Mouse (Mus musculus): ENCODE measurements at regions not wholly inside any gene's neighbourhood (a gene's known extent, or its start where the extent isn't known, plus 50 kb on each side); places are given as distances from the start of the nearest gene placed in this dataset.

DNA sequence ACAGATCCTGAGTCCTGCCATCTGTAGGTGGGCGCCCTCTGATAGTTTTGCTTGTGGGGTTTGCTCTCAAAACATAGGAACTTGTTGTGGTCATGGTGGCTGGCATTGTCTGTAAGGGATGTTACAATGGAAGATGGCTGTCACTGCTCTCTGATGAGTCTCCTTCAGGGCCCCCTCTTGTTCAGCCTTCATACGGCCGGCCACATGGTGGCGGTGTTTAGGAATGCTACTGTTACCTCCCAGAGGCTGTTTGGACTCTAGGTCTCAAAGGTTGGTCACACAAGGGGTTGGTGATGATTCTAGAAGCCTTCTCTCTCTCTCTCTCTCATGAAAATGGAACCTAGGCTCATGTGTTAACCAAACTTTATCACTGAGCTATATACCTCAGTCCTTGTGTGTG, 137.0 kb downstream of the Nufip1 start:
- DNase-seq, result no peak
- 75% methylated on average over 4 of the region's 4 CpGs for WGBS (ENCODE audit: insufficient replicate concordance)
- ATAC-seq (ENCODE audit: low read depth), result no peak

DNA sequence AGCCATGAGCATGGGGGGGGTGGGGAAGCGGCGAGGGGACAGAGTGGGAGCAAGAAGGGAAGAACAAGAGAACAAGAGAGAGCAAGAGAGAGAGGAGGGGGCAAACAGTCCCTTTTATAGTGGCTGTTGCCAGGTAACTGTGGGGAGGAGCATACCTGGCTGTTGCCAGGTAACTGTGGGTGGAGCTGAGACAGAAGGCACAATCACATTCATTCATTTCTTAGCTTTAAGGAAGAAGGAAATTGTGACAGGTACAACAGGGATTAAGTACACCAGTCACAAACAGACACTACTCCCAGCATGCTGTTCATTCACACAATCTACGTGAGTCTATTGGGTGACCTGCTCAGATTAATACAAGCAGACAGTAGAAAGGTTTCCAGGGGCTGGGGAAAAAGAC, 143.2 kb downstream of the Nufip1 start:
- no peaks in the 10 kb centered on the region for H3K36me3 ChIP-seq
- H3K27me3 ChIP-seq, result peaks cover 15% of the 10 kb centered on the region; the same call in 1 of the 2 replicates
- WGBS (ENCODE audit: insufficient replicate concordance), result 68% methylated on average over 3 of the region's 3 CpGs
- no peak overlapping the region for H3K4me3 ChIP-seq (replicated peaks)
- H3K4me2 ChIP-seq, result no peak overlapping the region
- no peaks in the 10 kb centered on the region for H3K9me3 ChIP-seq (replicated peaks)
- H3K27ac ChIP-seq, result no peak overlapping the region
- no peak overlapping the region for H3K9ac ChIP-seq
- DNase-seq (no peak), ATAC-seq (ENCODE audit: low read depth) (no peak)
- H3K4me1 ChIP-seq (replicated peaks), result no peaks in the 10 kb centered on the region

More for the DNA sequence above, 137.0 kb downstream of the Nufip1 start:
- Histone ChIP-seq H3K9ac (no peak overlapping the region), H3K27ac (no peak overlapping the region), H3K27me3 (no peaks in the 10 kb centered on the region), H3K4me2 (no peak overlapping the region), H3K9me3 (replicated peaks) (no peaks in the 10 kb centered on the region), H3K4me3 (replicated peaks) (no peak overlapping the region), H3K36me3 (no peaks in the 10 kb centered on the region), H3K4me1 (replicated peaks) (peaks cover 38% of the 10 kb centered on the region)

DNA sequence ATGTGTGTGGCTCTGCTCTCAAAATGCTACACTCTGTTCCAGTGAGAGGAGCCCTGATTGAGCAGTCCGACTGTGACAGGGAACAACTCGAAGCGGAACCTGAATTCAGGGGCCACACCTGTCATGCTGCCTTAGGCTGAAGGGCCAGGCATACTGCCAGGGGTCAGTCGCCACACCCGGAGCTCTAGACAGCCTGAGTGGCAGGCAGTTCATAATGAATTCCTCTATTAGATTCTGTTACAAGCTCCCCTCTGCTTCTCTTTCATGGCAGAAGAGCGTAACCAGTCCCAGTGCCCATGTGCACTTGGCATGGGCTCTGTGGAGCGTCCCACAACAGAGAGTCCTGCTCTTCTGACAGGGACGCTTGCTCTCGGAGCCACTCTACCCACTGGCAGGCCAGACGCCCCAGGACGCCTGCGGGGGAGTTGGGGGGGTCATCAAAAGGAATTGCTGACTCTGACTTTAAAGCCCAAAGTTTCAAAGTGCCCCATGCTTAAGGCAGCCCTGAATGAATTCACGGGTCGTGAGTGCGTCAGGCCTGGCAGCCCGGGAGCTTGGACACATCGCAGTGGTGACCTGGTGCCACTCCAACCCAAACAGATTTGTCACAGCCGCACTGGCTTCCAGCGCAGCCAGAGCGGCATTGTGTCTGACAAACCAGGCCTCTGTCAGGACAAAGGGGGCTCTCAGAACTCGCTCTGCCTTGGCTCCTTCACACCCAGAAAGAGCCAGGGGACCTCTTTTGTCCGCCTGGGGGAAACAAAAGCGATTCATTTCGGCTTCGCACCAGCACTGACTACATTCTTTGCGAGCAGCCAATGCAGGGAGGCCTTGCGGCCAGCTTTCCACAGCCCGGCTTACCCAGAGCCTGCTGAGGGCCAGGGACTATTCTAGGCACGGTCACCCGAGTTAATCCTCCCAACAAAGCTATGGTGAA, 144.1 kb downstream of the Nufip1 start:
- H3K27ac ChIP-seq, result no peak overlapping the region
- H3K9me3 ChIP-seq (replicated peaks), result no peaks in the 10 kb centered on the region
- H3K27me3 ChIP-seq, result peaks cover 15% of the 10 kb centered on the region; the same call in 1 of the 2 replicates
- ATAC-seq (ENCODE audit: low read depth) (no peak), DNase-seq (no peak)
- WGBS (ENCODE audit: insufficient replicate concordance), result 53% methylated on average over 30 of the region's 30 CpGs
- H3K36me3 ChIP-seq, result no peaks in the 10 kb centered on the region
- no peak overlapping the region for H3K4me3 ChIP-seq (replicated peaks)
- no peak overlapping the region for H3K4me2 ChIP-seq
- H3K4me1 ChIP-seq (replicated peaks), result no peaks in the 10 kb centered on the region
- no peak overlapping the region for H3K9ac ChIP-seq

DNA sequence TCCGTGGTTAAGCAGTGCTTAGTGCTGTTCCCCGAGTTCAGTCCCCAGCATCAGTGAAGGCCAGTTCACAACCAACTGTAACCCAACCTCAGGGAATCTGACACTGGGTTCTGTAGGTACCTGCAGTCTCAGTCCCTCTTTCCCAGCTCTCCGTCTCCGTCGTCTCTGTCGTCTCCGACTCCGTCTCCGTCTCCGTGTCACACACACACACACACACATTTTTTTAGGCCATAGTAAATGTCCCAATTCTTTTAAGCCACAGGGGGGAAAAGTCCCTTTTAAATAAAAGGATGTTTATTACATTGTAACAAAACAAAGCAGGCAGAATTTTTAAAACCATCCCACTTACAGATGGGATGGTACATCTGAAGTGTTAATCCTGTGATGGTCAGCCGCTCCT, 145.3 kb downstream of the Nufip1 start:
- Histone ChIP-seq H3K9me3 (replicated peaks) (no peaks in the 10 kb centered on the region), H3K4me2 (no peak overlapping the region), H3K27me3 (peaks cover 15% of the 10 kb centered on the region; the same call in 1 of the 2 replicates), H3K27ac (no peak overlapping the region), H3K9ac (no peak overlapping the region), H3K4me1 (replicated peaks) (no peaks in the 10 kb centered on the region), H3K36me3 (no peaks in the 10 kb centered on the region), H3K4me3 (replicated peaks) (no peak overlapping the region)
- ATAC-seq (ENCODE audit: low read depth) (no peak), DNase-seq (no peak)
- 78% methylated on average over 11 of the region's 11 CpGs for WGBS (ENCODE audit: insufficient replicate concordance)

DNA sequence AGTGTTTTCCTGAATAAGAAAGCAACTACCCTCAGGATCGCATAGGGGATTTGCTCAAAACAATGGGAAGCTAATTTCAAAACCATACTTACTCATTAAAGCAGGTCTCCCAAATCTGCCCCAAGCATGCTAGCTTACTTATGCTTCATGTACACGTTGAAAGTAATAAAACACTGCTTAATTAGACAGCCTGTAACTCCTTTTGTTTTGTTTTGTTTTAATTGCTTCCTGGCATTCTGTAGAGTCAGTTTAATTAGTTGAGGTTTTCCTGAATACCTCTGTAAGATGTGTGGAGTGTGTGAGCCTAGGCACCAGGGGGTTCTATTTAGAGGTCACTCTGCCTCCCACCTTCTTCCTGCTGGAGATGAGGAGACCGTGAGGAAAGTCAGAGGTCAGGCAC, 147.9 kb downstream of the Nufip1 start:
- DNase-seq (no peak), ATAC-seq (ENCODE audit: low read depth) (no peak)
- peaks cover 15% of the 10 kb centered on the region; the same call in 1 of the 2 replicates for H3K27me3 ChIP-seq
- H3K9me3 ChIP-seq (replicated peaks), result no peaks in the 10 kb centered on the region
- H3K4me3 ChIP-seq (replicated peaks), result no peak overlapping the region
- H3K4me1 ChIP-seq (replicated peaks), result no peaks in the 10 kb centered on the region
- WGBS (ENCODE audit: insufficient replicate concordance), result 38% methylated on average over 3 of the region's 3 CpGs
- no peak overlapping the region for H3K9ac ChIP-seq
- no peak overlapping the region for H3K4me2 ChIP-seq
- no peaks in the 10 kb centered on the region for H3K36me3 ChIP-seq
- H3K27ac ChIP-seq, result no peak overlapping the region

DNA sequence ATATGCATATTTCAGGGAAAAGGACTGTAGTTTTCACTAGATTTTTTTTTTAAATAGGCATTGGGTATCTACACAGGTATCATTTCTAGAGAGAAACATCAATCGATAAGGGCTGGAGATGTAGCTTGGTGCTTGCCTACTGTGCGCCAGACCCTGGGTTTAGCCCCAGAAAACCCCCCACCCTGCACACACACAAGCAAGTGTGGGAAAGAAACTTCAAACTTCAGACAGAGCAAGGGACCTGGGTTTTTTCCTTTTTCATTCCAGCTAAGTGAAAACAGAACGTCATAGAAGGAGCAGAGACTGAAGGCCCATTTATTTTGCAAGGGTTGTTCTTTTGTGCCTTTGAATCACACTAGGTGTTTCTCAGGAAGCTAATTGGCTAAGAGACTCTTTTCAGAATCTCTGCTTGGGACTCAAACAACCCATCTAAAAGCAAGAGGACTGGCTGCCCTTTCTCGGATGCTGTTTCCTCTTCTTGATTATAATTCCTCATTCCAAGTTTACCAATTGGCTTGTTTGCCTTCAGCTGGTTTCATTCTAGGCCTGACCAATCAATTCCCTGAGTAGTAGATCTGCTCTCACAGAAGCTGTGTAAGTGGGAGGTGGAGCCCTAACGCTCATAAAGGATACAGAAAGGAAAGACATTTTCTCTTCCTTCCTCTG, 150.1 kb downstream of the Nufip1 start:
- Histone ChIP-seq H3K4me1 (replicated peaks) (no peaks in the 10 kb centered on the region), H3K4me2 (no peak overlapping the region), H3K9me3 (replicated peaks) (no peaks in the 10 kb centered on the region), H3K36me3 (no peaks in the 10 kb centered on the region), H3K27me3 (no peaks in the 10 kb centered on the region), H3K4me3 (replicated peaks) (no peak overlapping the region), H3K27ac (no peak overlapping the region), H3K9ac (no peak overlapping the region)
- no peak for ATAC-seq (ENCODE audit: low read depth)
- DNase-seq, result no peak
- 63% methylated on average over 5 of the region's 5 CpGs for WGBS (ENCODE audit: insufficient replicate concordance)

DNA sequence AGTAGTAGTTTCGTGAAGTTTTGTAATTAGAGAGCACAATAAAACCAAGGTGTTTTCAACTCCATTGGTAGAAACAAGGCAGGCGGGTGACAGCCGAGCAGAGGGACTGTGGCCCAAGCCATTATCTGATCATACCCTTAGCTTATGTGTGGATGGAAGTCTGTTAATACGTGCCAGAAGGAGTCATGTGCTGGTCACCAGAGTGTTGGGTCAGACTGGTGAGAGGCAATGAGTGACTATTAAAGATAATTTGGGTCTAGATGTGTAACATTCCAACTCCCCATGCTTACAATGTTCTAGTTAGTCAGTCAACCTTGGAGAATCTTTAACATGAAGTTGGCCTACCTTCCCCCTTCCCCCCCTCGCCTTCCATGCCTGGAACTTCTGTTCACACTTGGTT, 151.1 kb upstream of the Tsc22d1 start:
- Histone ChIP-seq H3K4me1 (replicated peaks) (no peaks in the 10 kb centered on the region), H3K27me3 (no peaks in the 10 kb centered on the region), H3K4me3 (replicated peaks) (no peak overlapping the region), H3K9ac (no peak overlapping the region), H3K4me2 (no peak overlapping the region), H3K36me3 (no peaks in the 10 kb centered on the region), H3K9me3 (replicated peaks) (0 out of 2 replicates have a peak, but pooled peaks cover 3% of the 10 kb centered on the region), H3K27ac (no peak overlapping the region)
- 59% methylated on average over 5 of the region's 5 CpGs for WGBS (ENCODE audit: insufficient replicate concordance)
- DNase-seq (no peak), ATAC-seq (ENCODE audit: low read depth) (no peak)

DNA sequence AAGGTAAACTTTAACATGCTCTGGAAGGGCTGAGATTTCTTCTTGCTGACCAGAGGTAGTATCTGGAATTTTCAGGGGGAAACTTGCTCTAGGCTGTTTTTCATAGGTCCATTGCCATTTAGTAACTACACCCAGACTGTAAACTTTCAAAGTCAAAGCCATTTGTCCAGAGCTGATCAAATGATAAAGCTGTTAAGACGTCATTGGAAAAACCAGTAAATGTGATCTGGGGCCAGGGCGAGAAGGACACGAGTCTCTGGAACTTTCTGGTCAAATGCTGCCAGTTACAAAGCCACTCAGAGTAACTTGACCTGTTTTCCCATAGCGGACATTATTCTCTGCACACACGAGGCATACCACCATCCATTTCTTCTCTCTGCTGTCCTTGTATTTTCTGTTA, 148.9 kb upstream of the Tsc22d1 start:
- H3K9me3 ChIP-seq (replicated peaks), result 0 out of 2 replicates have a peak, but pooled peaks cover 3% of the 10 kb centered on the region
- no peak overlapping the region for H3K9ac ChIP-seq
- H3K27ac ChIP-seq, result no peak overlapping the region
- no peaks in the 10 kb centered on the region for H3K36me3 ChIP-seq
- H3K4me3 ChIP-seq (replicated peaks), result no peak overlapping the region
- DNase-seq (no peak), ATAC-seq (ENCODE audit: low read depth) (no peak)
- H3K4me2 ChIP-seq, result no peak overlapping the region
- no peaks in the 10 kb centered on the region for H3K27me3 ChIP-seq
- 74% methylated on average over 5 of the region's 5 CpGs for WGBS (ENCODE audit: insufficient replicate concordance)
- H3K4me1 ChIP-seq (replicated peaks), result no peaks in the 10 kb centered on the region

DNA sequence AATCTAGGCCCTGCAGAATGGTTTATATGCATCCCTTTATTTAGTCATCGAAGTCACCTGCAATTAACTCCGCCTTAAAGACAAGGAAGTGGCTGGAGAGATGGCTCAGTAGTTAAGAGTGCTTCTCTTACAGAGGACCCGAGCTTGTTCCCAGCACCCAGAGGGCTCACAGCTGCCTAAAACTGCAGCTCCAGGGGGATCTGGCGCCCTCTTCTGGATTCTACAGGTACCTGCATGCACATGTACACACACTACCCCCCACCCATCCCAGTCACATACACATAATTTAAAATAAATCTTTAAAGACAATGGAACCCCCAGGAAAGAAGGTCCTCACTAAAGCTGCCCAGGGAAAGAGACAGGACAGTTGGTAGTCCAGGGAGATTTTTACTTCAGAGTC, 148.5 kb upstream of the Tsc22d1 start:
- Histone ChIP-seq H3K4me3 (replicated peaks) (no peak overlapping the region), H3K4me2 (no peak overlapping the region), H3K36me3 (no peaks in the 10 kb centered on the region), H3K9ac (no peak overlapping the region), H3K4me1 (replicated peaks) (no peaks in the 10 kb centered on the region), H3K27ac (no peak overlapping the region), H3K27me3 (no peaks in the 10 kb centered on the region), H3K9me3 (replicated peaks) (0 out of 2 replicates have a peak, but pooled peaks cover 3% of the 10 kb centered on the region)
- no peak for DNase-seq
- no peak for ATAC-seq (ENCODE audit: low read depth)
- 66% methylated on average over 4 of the region's 4 CpGs for WGBS (ENCODE audit: insufficient replicate concordance)

DNA sequence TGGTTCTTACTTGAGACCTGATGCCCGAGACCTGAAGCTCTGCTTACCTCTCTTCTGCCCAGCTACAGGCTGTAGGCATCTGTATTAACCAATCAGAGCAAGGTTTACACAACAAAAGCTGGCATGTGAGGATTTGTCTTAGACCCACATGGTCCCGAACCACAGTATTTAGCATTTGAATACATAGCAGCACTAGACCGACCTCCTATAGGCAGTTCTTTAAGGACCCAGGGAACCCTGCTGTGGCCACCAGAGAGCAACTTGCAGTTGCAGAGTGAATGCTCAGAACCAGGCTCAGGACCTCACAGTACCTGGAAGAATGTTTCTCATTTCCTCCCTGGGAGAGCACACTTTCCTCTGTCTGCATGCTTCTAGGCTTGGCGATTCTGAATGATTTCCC, 147.7 kb upstream of the Tsc22d1 start:
- Histone ChIP-seq H3K4me2 (no peak overlapping the region), H3K36me3 (no peaks in the 10 kb centered on the region), H3K27me3 (no peaks in the 10 kb centered on the region), H3K4me3 (replicated peaks) (no peak overlapping the region), H3K9ac (no peak overlapping the region), H3K9me3 (replicated peaks) (0 out of 2 replicates have a peak, but pooled peaks cover 3% of the 10 kb centered on the region), H3K4me1 (replicated peaks) (no peaks in the 10 kb centered on the region), H3K27ac (no peak overlapping the region)
- no peak for ATAC-seq (ENCODE audit: low read depth)
- no peak for DNase-seq
- WGBS (ENCODE audit: insufficient replicate concordance), result 49% methylated on average over 4 of the region's 4 CpGs

DNA sequence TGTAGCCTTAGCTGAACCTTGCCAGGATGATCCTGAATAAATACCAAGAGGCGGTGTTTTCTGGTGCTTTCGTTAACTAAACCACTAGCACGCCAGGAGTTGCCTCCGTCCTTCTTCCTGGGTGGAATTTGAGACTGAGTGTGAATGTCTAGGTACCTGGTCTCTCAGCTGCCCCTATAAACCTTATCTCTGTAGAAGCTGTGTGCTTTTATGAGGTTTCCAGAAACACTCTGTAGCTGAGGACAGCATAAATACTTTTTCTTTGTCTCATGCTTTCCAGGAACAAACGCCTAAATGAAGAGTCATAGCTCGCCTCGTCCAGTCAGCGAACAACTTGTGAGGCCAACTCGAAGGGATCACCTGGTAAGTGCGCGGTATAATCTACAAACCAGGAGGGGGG, 143.6 kb upstream of the Tsc22d1 start:
- no peak for ATAC-seq (ENCODE audit: low read depth)
- 77% methylated on average over 11 of the region's 11 CpGs for WGBS (ENCODE audit: insufficient replicate concordance)

More for the DNA sequence above, 143.6 kb upstream of the Tsc22d1 start:
- H3K9ac ChIP-seq, result no peak overlapping the region
- no peaks in the 10 kb centered on the region for H3K4me1 ChIP-seq (replicated peaks)
- H3K9me3 ChIP-seq (replicated peaks), result 0 out of 2 replicates have a peak, but pooled peaks cover 2% of the 10 kb centered on the region
- H3K27me3 ChIP-seq, result no peaks in the 10 kb centered on the region
- no peak overlapping the region for H3K4me3 ChIP-seq (replicated peaks)
- no peak overlapping the region for H3K4me2 ChIP-seq
- no peaks in the 10 kb centered on the region for H3K36me3 ChIP-seq
- no peak for DNase-seq
- no peak overlapping the region for H3K27ac ChIP-seq
